Mouse (Mus musculus) liver, adult 2 months (tissue): ENCODE data around the gene Pex6.

Experiments used
- CTCF ChIP-seq: fragments of 200-500 bp; IDR thresholded peaks from 2 replicates; pipeline ENCODE4 v1.5.1; 2011; ENCODE audit warnings: low read depth, low read length, control low read depth
- POLR2A ChIP-seq: fragments of 200-500 bp; IDR thresholded peaks from 2 replicates; pipeline ENCODE4 v1.6.1; 2011; ENCODE audit warnings: low read length, control low read depth; ENCODE audit not compliant: insufficient read depth; ENCODE audit errors: extremely low read depth

DNA sequence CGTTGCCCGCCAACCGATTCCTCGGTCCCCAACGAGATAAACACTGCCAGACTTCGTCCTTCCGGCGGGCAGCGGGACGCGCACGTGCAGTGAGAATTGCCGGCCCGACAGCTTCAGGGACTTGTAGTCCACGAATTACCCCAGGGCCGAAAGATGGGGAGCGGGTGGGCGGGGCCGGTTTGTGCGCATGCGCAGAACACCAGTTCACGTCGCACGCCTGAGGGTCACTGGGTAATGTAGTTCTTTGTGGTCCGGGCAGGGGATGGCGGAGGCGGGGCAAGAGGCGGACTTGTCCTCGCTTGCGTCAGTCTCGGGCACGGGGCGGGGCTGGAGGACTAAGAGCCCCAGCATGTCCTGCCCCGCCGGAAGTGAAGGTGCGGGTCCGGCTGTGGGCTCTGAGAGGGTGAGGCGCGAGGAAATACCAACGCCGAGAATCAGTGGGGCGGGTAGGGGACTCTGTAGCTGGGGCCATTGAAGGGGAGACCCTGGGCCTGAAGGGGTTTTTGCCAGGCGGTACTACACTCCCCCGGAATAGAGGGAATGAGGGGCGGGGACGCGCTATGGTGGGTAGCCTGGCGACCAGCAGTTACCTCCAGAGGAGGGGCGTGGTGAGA, 30.4 kb upstream of the Pex6 start, which contains the start of gene Klhdc3:
- TF ChIP-seq POLR2A: peak; percentile 56; the same call in 1 of the 2 replicates
- TF ChIP-seq CTCF: no peak
